Mouse (Mus musculus) activated CD4-positive, CD25-positive, alpha-beta regulatory T cell, adult 4 months (primary cell): ENCODE measurements around the gene Phactr3. TPM values are rescaled to one million over a fixed set of nuclear protein-coding genes. Genes with fewer than 3 reads are reported as not detected.
"Not testable (repeated sequence)": the region's sequence is repeated elsewhere in the genome, so short reads cannot be mapped to it uniquely, and the experiment has no call there.

Experiments
- ATAC-seq: one replicate; pipeline ENCODE4 v1.8.0; 2017
- polyA plus RNA-seq, 2 experiments: library from polyadenylated mRNA; unstranded; fragments of 100-300 nt; shearing (Covaris generic); gene quantifications; one replicate each; pipeline ENCODE4 v1.2.1; 2017

Phactr3 gene
- polyA plus RNA-seq, 2 experiments from 2014 or later: 0.38 to 1.1 TPM

DNA sequence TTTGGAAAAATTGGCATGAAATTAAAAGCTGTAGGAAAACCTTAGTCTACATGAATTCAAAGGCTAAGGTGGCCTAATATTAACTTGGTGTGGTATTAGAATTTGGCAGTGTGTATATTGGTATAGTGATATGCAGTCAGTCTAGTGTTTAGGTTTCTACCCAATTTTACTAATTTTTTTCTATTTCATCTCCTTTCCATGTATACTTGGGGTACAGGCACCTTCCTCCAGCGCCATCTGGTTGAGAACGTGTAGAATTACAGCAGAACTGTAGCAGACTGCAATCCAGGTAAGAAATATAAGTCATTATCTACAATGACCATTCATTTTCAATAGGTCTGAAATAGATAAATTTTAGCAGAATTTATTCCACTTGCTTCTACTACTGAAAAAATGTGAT is 220.3 kb downstream of the Phactr3 start:
- ATAC-seq: no peak

DNA sequence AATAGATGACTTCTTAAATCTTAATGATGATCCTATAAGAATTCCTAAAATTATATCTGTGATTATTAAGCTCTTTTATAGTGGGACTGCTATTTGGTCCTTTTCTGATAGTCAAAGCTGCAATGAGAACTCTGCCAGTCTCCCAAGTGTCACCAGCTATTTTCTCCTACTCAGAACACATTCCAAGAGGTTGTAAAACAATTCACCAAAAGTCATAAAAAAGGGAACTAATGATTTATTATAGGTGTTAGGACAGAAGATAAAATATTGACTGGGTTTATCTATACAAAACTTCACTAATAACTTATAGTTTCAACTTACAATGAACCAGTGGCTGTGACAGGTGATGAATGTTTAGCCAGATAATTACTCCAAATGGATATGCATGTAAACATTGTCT is 223.3 kb downstream of the Phactr3 start:
- not testable (repeated sequence) for ATAC-seq

- ATAC-seq: no peak
Measured at GRCm38 (mm10) chr2:178342597-178342996, 223.8 kb downstream of the Phactr3 start.

Other genes starting within 250 kb of the Phactr3 start
- 10 to 100 TPM in 1 of 2 experiments, under 1 TPM in 1; 0.86 to 16.6 TPM for gene Gm14327, start 221.9 kb upstream of the Phactr3 start, polyA plus RNA-seq
- gene Zfp972, start 193.4 kb upstream of the Phactr3 start, polyA plus RNA-seq: 1 to 10 TPM in 1 of 2 experiments, under 1 TPM in 1; 0.83 to 1.9 TPM
- gene Gm14326, start 161.7 kb upstream of the Phactr3 start, polyA plus RNA-seq: 10 to 100 TPM; 15.1 to 20.0 TPM
- gene Zfp971, start 95.7 kb upstream of the Phactr3 start, polyA plus RNA-seq: 10 to 100 TPM in 1 of 2 experiments, 1 to 10 TPM in 1; 8.7 to 11.8 TPM
- gene Zfp931, start 40.5 kb upstream of the Phactr3 start, polyA plus RNA-seq: 10 to 100 TPM; 11.1 to 13.6 TPM